Mouse (Mus musculus) cerebellum, adult 2 months (tissue): Measurements from ENCODE around the gene Dapk3. TPM values are rescaled to one million over a fixed set of nuclear protein-coding genes. Genes with fewer than 3 reads are reported as not detected.
"Not testable (repeated sequence)": the region's sequence is repeated elsewhere in the genome, so short reads cannot be mapped to it uniquely, and the experiment has no call there.

Experiments used
- DNase-seq, 2 experiments: peaks; one replicate each; pipeline ENCODE4 v3.0.0; 2021
- H3K27ac ChIP-seq: fragments of 200-500 bp; 2 replicates; pipeline ENCODE4 v1.5.1; 2012; ENCODE audit warnings: low read length, control low read depth, inconsistent platforms; ENCODE audit not compliant: insufficient read depth
- H3K27me3 ChIP-seq: fragments of 200-500 bp; 2 replicates; pipeline ENCODE4 v1.6.1; 2012; ENCODE audit warnings: inconsistent platforms, mild to moderate bottlenecking, low read length, moderate library complexity; ENCODE audit not compliant: control insufficient read depth, insufficient read depth
- H3K4me1 ChIP-seq: fragments of 200-500 bp; 2 replicates; pipeline ENCODE4 v1.6.1; 2011; ENCODE audit warnings: low read length; ENCODE audit not compliant: control insufficient read depth, insufficient read depth
- H3K4me3 ChIP-seq: fragments of 200-500 bp; replicated peaks from 2 replicates; pipeline ENCODE3; 2011; ENCODE audit warnings: mild to moderate bottlenecking, low read depth, low read length, control low read depth; ENCODE audit not compliant: insufficient read depth
- CTCF ChIP-seq: fragments of 200-500 bp; IDR thresholded peaks from 2 replicates; pipeline ENCODE4 v1.5.1; 2011; ENCODE audit warnings: low read depth, mild to moderate bottlenecking, control low read depth, low read length, moderate library complexity, borderline replicate concordance; ENCODE audit not compliant: insufficient read depth
- POLR2A ChIP-seq: fragments of 200-500 bp; IDR thresholded peaks from 2 replicates; pipeline ENCODE4 v1.6.1; 2011; ENCODE audit warnings: low read length, control low read depth, borderline replicate concordance; ENCODE audit not compliant: insufficient read depth
- WGBS: fragments of 180-500 bp; shearing (Covaris S2); methylation state at CpG from one replicate; pipeline ENCODE4 v1.1.7; 2018; 5-methylcytosine and 5-hydroxymethylcytosine counted together
- polyA plus RNA-seq: library from polyadenylated mRNA; depleted of rRNA; stranded (reverse); fragments of >200 nt; gene quantifications from 2 replicates; pipeline ENCODE4 v1.2.3, GENCODE M21; 2012

The Dapk3 gene
- polyA plus RNA-seq, 1 experiment = 70.7 TPM

DNA sequence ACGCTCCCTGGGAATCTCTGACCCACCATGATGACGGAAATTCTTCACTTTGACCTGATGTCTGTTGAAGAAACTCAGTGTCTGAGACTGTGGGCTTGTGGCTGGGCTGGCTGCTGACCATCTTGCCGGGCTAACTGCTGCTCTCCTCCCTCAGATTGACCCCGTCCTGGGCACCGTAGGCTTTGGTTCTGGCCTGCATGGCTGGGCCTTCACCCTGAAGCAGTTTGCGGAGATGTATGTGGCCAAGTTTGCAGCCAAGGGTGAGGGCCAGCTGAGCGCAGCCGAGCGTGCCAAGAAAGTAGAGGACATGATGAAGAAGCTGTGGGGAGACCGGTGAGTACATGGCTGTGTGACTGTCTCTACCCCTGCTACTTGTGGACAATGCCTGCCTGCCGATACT, 3.9 kb upstream of the Dapk3 start:
- Histone ChIP-seq H3K27ac (no peak overlapping the region), H3K4me1 (peaks cover 23% of the 10 kb centered on the region), H3K27me3 (no peaks in the 10 kb centered on the region), H3K4me3 (no peak overlapping the region)
- 51% methylated on average over 11 of the region's 11 CpGs for WGBS
- TF ChIP-seq CTCF = no peak
- no peak for TF ChIP-seq POLR2A
- DNase-seq = no peak

DNA sequence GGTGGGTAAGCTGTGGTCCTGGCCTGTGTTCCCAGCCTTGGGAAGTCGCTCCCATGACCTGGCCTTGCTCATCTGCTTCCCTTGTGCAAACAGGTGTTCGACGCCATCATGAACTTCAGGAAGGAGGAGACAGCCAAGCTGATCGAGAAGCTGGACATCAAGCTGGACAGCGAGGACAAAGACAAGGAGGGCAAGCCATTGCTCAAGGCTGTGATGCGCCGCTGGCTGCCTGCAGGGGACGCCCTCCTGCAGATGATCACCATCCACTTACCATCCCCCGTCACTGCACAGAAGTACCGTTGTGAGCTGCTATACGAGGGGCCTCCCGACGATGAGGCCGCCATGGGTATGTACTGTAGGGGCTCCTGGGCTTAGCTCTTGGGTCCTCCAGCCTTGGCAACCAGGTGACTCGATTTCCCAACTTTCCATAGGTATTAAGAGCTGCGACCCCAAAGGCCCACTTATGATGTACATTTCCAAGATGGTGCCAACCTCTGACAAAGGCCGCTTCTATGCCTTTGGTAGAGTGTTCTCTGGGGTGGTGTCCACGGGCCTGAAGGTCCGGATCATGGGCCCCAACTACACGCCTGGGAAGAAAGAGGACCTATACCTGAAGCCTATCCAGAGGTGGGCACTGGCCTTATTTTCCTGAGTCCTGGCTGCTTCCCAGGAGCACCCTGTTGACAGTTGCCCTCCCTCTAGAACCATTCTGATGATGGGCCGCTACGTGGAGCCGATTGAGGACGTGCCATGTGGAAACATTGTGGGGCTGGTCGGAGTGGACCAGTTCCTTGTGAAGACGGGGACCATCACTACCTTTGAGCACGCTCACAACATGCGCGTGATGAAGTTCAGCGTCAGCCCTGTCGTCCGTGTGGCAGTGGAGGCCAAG, 3.1 kb upstream of the Dapk3 start:
- no peaks in the 10 kb centered on the region for H3K27me3 ChIP-seq
- no peak overlapping the region for H3K4me3 ChIP-seq
- no peak for DNase-seq
- peaks cover 22% of the 10 kb centered on the region for H3K4me1 ChIP-seq
- TF ChIP-seq POLR2A (no peak), CTCF (no peak)
- whole genome bisulfite sequencing = 79% methylated on average over 32 of the region's 32 CpGs
- no peak overlapping the region for H3K27ac ChIP-seq

DNA sequence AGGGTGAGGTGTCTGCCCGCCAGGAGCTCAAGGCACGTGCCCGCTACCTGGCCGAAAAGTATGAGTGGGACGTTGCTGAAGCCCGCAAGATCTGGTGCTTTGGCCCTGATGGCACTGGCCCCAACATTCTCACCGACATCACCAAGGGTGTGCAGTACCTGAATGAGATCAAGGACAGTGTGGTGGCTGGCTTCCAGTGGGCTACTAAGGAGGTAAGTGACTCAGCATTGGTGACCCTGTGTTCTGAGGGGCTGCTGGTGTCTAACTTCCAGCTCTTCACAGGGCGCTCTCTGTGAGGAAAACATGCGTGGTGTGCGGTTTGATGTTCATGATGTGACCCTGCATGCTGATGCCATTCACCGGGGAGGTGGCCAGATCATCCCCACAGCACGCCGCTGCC, 1.9 kb upstream of the Dapk3 start:
- H3K4me3 ChIP-seq = no peak overlapping the region
- 85% methylated on average over 13 of the region's 13 CpGs for WGBS
- H3K27ac ChIP-seq = no peak overlapping the region
- peaks cover 20% of the 10 kb centered on the region for H3K4me1 ChIP-seq
- no peak for TF ChIP-seq POLR2A
- TF ChIP-seq CTCF = no peak
- DNase-seq = no peak
- no peaks in the 10 kb centered on the region for H3K27me3 ChIP-seq

DNA sequence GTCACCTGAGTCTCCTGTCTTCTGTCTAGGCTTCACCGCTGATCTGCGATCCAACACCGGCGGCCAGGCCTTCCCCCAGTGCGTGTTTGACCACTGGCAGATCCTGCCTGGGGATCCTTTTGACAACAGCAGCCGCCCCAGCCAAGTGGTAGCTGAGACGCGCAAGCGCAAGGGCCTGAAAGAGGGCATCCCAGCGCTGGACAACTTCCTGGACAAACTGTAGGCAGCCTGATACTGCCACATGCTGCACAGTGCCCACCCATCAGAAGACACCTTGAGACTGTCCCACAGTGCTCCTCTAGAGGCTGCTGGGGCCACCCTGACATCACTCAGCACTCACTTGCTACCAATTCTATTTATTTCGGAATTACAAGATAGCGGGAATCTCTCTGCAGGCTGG, 945 bp upstream of the Dapk3 start:
- peaks cover 20% of the 10 kb centered on the region for H3K4me1 ChIP-seq
- H3K27me3 ChIP-seq, DNase-seq, H3K4me3 ChIP-seq, H3K27ac ChIP-seq: not testable (repeated sequence)
- 71% methylated on average over 12 of the region's 12 CpGs for WGBS

DNA sequence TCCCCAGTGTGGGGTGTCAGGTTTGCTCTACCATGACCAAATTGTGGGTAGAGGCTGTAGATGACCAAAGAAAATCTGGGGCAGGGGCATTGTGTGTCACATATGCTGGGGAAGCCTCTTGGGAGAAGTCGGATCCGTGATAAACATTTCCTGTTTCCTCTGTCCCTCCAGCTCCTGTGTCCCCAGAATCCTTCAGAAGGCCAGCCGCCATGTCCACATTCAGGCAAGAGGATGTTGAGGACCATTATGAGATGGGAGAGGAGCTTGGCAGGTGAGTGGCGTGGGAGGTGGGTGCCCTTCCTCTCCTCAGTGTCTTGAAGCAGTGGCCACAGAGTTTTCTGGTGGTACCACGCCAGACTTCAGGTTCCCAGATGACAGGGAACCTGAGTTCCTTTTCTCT, 1.0 kb downstream of the Dapk3 start, which contains the start of gene 4930442H23Rik:
TSS of gene 4930442H23Rik (minus strand) at position 45 of the 400 bp plus-strand sequence.
- DNase-seq = no peak
- Histone ChIP-seq H3K27me3 (no peaks in the 10 kb centered on the region), H3K4me3 (peak within 1 kb of the TSS; percentile 77), H3K4me1 (peaks cover 8% of the 10 kb centered on the region), H3K27ac (peak within 1 kb of the TSS; percentile 44; the same call in 1 of the 2 replicates)
- 80% methylated on average over 5 of the region's 5 CpGs for WGBS
- TF ChIP-seq POLR2A (no peak), CTCF (no peak)

DNA sequence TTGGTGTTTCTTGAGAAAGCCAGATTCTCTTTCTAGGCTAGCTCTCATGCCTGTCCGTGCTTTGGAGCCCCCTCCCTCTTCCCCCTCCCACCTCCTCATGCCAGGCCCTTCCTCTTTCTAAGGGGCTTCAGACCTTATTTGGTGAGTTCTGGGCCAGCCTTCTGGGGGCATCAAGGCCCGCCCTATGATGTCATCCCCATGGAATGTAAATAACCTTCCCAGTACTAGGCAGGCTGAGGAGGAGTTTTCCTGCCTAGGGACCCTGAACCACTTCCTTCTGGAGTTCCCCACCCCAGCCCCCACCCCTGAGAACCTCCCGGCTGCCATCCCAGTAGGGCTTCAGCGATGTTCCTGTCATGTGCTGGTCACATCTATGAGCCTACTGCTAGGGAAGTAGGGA, 2.0 kb downstream of the Dapk3 start:
- WGBS = 70% methylated on average over 4 of the region's 4 CpGs
- TF ChIP-seq POLR2A (no peak), CTCF (no peak)
- Histone ChIP-seq H3K4me3 (no peak overlapping the region), H3K4me1 (peaks cover 6% of the 10 kb centered on the region), H3K27me3 (no peaks in the 10 kb centered on the region), H3K27ac (no peak overlapping the region)
- no peak for DNase-seq

DNA sequence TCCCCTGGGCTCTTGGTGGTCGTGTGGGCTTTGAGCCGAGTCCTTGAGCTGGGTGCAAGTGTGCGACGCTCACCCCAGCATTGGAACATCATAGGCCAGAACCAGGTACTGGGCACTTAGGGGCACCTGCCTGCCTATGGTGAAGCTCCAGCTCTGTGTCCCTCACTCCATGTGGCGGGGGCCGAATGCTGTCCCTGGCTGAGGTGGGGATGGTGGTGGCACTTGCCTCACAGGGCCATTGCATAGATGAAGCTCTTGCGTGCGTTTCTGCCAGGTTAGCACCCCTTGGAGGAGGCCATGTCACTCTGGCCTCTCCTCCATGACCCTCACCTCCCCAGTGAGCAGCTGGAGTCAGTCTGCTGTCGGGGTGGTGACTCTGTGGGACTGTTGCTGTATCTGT, 4.4 kb downstream of the Dapk3 start:
- H3K27me3 ChIP-seq = no peaks in the 10 kb centered on the region
- peaks cover 6% of the 10 kb centered on the region for H3K4me1 ChIP-seq
- no peak for TF ChIP-seq POLR2A
- no peak for TF ChIP-seq CTCF
- WGBS = 93% methylated on average over 9 of the region's 9 CpGs
- no peak for DNase-seq
- no peak overlapping the region for H3K27ac ChIP-seq
- H3K4me3 ChIP-seq = no peak overlapping the region

DNA sequence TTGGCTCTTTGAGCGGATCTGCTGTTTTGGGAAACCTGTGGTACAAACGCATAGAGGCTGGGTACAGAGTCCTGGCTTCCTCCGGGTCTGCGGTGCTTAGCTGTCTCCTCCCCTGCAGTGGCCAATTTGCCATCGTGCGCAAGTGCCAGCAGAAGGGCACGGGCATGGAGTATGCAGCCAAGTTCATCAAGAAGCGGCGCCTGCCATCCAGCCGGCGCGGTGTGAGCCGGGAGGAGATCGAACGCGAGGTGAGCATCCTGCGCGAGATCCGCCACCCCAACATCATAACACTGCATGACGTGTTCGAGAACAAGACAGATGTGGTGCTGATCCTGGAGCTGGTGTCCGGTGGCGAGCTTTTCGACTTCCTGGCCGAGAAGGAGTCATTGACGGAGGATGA, 7.0 kb downstream of the Dapk3 start:
- Histone ChIP-seq H3K27me3 (no peaks in the 10 kb centered on the region), H3K27ac (no peak overlapping the region), H3K4me1 (peaks cover 5% of the 10 kb centered on the region), H3K4me3 (no peak overlapping the region)
- WGBS = 59% methylated on average over 26 of the region's 26 CpGs
- TF ChIP-seq POLR2A = no peak
- no peak for TF ChIP-seq CTCF
- no peak for DNase-seq
